Comparison of ENCODE assay signal across 8 mouse cellular contexts in genomic region chr9:50603998-50604324, GRCm38 (mm10). TPM values are rescaled to one million over a fixed set of nuclear protein-coding genes. Genes with fewer than 3 reads are reported as not detected.
DNase-seq lines count a peak whose midpoint lies in the region; ATAC-seq and TF ChIP-seq lines count a peak whose summit lies in the region.

No protein-coding gene starts in this region.

- peak; percentile 90 for ATAC-seq in lung, embryonic 15.5 days (ENCODE audit: borderline replicate concordance, extremely low read depth, low FRiP score, low TSS enrichment)
- ATAC-seq in embryonic facial prominence, embryonic 15.5 days (ENCODE audit: insufficient number of reproducible peaks, low FRiP score, low TSS enrichment, low read depth), result peak; percentile 78
- ATAC-seq in intestine, postnatal 0 days, result peak; percentile 72
- ATAC-seq in neural tube, embryonic 14.5 days (ENCODE audit: low read depth), result peak; percentile 90
- ATAC-seq in megakaryocyte progenitor cell, adult 5-6 weeks (replicated peaks; ENCODE audit: poor library complexity), result no peak; the same call in 1 of the 2 replicates

- H3K4me3 ChIP-seq in lung, embryonic 15.5 days, result peak overlapping the region; percentile 94
- peak overlapping the region; percentile 72 for H3K4me3 ChIP-seq in embryonic facial prominence, embryonic 15.5 days (replicated peaks)
- H3K4me3 ChIP-seq in intestine, postnatal 0 days (ENCODE audit: low read depth, low read length), result peak overlapping the region; percentile 71
- H3K4me3 ChIP-seq in neural tube, embryonic 14.5 days (ENCODE audit: low read depth, low read length), result peak overlapping the region; percentile 86

- peak overlapping the region; percentile 90 for H3K27ac ChIP-seq in lung, embryonic 15.5 days
- peak overlapping the region; percentile 85 for H3K27ac ChIP-seq in embryonic facial prominence, embryonic 15.5 days (replicated peaks)
- H3K27ac ChIP-seq in intestine, postnatal 0 days (ENCODE audit: low read depth, low read length), result peak overlapping the region; percentile 96
- peak overlapping the region; percentile 75 for H3K27ac ChIP-seq in neural tube, embryonic 14.5 days (ENCODE audit: low read depth, low read length)

- H3K9ac ChIP-seq in lung, embryonic 15.5 days, result peak overlapping the region; percentile 87
- H3K9ac ChIP-seq in embryonic facial prominence, embryonic 15.5 days, result peak overlapping the region; percentile 73
- H3K9ac ChIP-seq in intestine, postnatal 0 days (ENCODE audit: low read depth, low read length), result peak overlapping the region; percentile 75
- H3K9ac ChIP-seq in neural tube, embryonic 14.5 days (replicated peaks; ENCODE audit: low read depth, low read length), result peak overlapping the region; percentile 64

- H3K4me2 ChIP-seq in lung, embryonic 15.5 days, result peak overlapping the region; percentile 84
- H3K4me2 ChIP-seq in embryonic facial prominence, embryonic 15.5 days (replicated peaks), result peak overlapping the region; percentile 80
- peak overlapping the region; percentile 84 for H3K4me2 ChIP-seq in intestine, postnatal 0 days (replicated peaks; ENCODE audit: low read depth)
- peak overlapping the region; percentile 69 for H3K4me2 ChIP-seq in neural tube, embryonic 14.5 days (ENCODE audit: low read depth, low read length)

- H3K36me3 ChIP-seq in lung, embryonic 15.5 days, result peaks cover 48% of the 10 kb centered on the region
- H3K36me3 ChIP-seq in embryonic facial prominence, embryonic 15.5 days, result peaks cover 37% of the 10 kb centered on the region
- peaks cover 41% of the 10 kb centered on the region for H3K36me3 ChIP-seq in intestine, postnatal 0 days (ENCODE audit: control insufficient read depth, insufficient read depth)
- peaks cover 24% of the 10 kb centered on the region for H3K36me3 ChIP-seq in neural tube, embryonic 14.5 days (ENCODE audit: control insufficient read depth, insufficient read depth, low read length)

- TF ChIP-seq CTCF in intestine, postnatal 0 days (IDR thresholded peaks at IDR 0.05; ENCODE audit: low read depth), result peak; percentile 59

- DNase-seq in lung, postnatal 25 days (ENCODE audit: low spot score), result no peak
- no peak for DNase-seq in adrenal gland, postnatal 10 days
- DNase-seq in adrenal gland, postnatal 4 days (ENCODE audit: low spot score in 2 of 2), result no peak

- 0% methylated on average over 24 of the region's 24 CpGs for WGBS in lung, embryonic 15.5 days
- under 1% methylated on average over 24 of the region's 24 CpGs for WGBS in embryonic facial prominence, embryonic 15.5 days
- WGBS in intestine, postnatal 0 days, result under 1% methylated on average over 24 of the region's 24 CpGs
- 0% methylated on average over 24 of the region's 24 CpGs for WGBS in neural tube, embryonic 14.5 days

- H3K4me1 ChIP-seq in lung, embryonic 15.5 days, result peaks cover 23% of the 10 kb centered on the region
- H3K4me1 ChIP-seq in embryonic facial prominence, embryonic 15.5 days, result peaks cover 25% of the 10 kb centered on the region
- H3K4me1 ChIP-seq in intestine, postnatal 0 days (replicated peaks; ENCODE audit: control insufficient read depth, insufficient read depth, low read length), result 0 out of 2 replicates have a peak, but pooled peaks cover 8% of the 10 kb centered on the region
- peaks cover 18% of the 10 kb centered on the region for H3K4me1 ChIP-seq in neural tube, embryonic 14.5 days (ENCODE audit: control insufficient read depth, insufficient read depth, low read length)

- H3K9me3 ChIP-seq in lung, embryonic 15.5 days, result no peaks in the 10 kb centered on the region
- H3K9me3 ChIP-seq in embryonic facial prominence, embryonic 15.5 days (replicated peaks), result no peaks in the 10 kb centered on the region
- H3K9me3 ChIP-seq in intestine, postnatal 0 days (ENCODE audit: control insufficient read depth), result no peaks in the 10 kb centered on the region
- no peaks in the 10 kb centered on the region for H3K9me3 ChIP-seq in neural tube, embryonic 14.5 days (ENCODE audit: control insufficient read depth, low read length)

- H3K27me3 ChIP-seq in lung, embryonic 15.5 days, result no peaks in the 10 kb centered on the region
- no peaks in the 10 kb centered on the region for H3K27me3 ChIP-seq in embryonic facial prominence, embryonic 15.5 days
- H3K27me3 ChIP-seq in intestine, postnatal 0 days (replicated peaks; ENCODE audit: control insufficient read depth, insufficient read depth, low read length), result no peaks in the 10 kb centered on the region
- H3K27me3 ChIP-seq in neural tube, embryonic 14.5 days (ENCODE audit: control insufficient read depth, insufficient read depth, low read length), result no peaks in the 10 kb centered on the region

RNA-seq across cellular contexts. Expression of gene Timm8b, which starts 0.3 kb away (rescaled TPM):
- 176 and 188 TPM in 2 replicates for polyA plus RNA-seq in lung, embryonic 15.5 days (2015; fragmentation: Nextera tagmentation; extraction: Ambion mirVana)
- polyA plus RNA-seq in embryonic facial prominence, embryonic 15.5 days (2015; fragmentation: Nextera tagmentation; extraction: Ambion mirVana), result 208 and 217 TPM in 2 replicates
- polyA plus RNA-seq in intestine, postnatal 0 days (2015; fragmentation: Nextera tagmentation; extraction: Ambion mirVana), result 387 and 412 TPM in 2 replicates
- polyA plus RNA-seq in neural tube, embryonic 14.5 days (2014; fragmentation: Nextera tagmentation; extraction: Ambion mirVana), result 375 and 448 TPM in 2 replicates
- total RNA-seq in adrenal gland, postnatal 10 days (2021), result 100 to 1,000 TPM; 164 to 170 TPM
- 109 and 110 TPM in 2 replicates for total RNA-seq in megakaryocyte progenitor cell, adult 5-6 weeks (2015)
- 183 and 233 TPM in 2 replicates for total RNA-seq in megakaryocyte progenitor cell, adult 5-6 weeks (2017)
- 100 to 1,000 TPM; 134 to 149 TPM for total RNA-seq in adrenal gland, postnatal 4 days (2021)

RNA-seq across cellular contexts. Expression of gene Sdhd, which starts 0.3 kb away (rescaled TPM):
- polyA plus RNA-seq in lung, embryonic 15.5 days (2015; fragmentation: Nextera tagmentation; extraction: Ambion mirVana), result 305 and 310 TPM in 2 replicates
- polyA plus RNA-seq in embryonic facial prominence, embryonic 15.5 days (2015; fragmentation: Nextera tagmentation; extraction: Ambion mirVana), result 249 TPM in 2 replicates
- 738 and 800 TPM in 2 replicates for polyA plus RNA-seq in intestine, postnatal 0 days (2015; fragmentation: Nextera tagmentation; extraction: Ambion mirVana)
- 257 and 294 TPM in 2 replicates for polyA plus RNA-seq in neural tube, embryonic 14.5 days (2014; fragmentation: Nextera tagmentation; extraction: Ambion mirVana)
- total RNA-seq in adrenal gland, postnatal 10 days (2021), result 100 to 1,000 TPM; 628 to 725 TPM
- 252 and 258 TPM in 2 replicates for total RNA-seq in megakaryocyte progenitor cell, adult 5-6 weeks (2015)
- 194 and 222 TPM in 2 replicates for total RNA-seq in megakaryocyte progenitor cell, adult 5-6 weeks (2017)
- total RNA-seq in adrenal gland, postnatal 4 days (2021), result 100 to 1,000 TPM; 252 to 272 TPM

RNA-seq across cellular contexts. Expression of gene Pih1d2, which starts 13.2 kb away (rescaled TPM):
- 5.5 and 7.1 TPM in 2 replicates for polyA plus RNA-seq in lung, embryonic 15.5 days (2015; fragmentation: Nextera tagmentation; extraction: Ambion mirVana)
- 8.8 and 12.8 TPM in 2 replicates for polyA plus RNA-seq in embryonic facial prominence, embryonic 15.5 days (2015; fragmentation: Nextera tagmentation; extraction: Ambion mirVana)
- 0.88 and 1.6 TPM in 2 replicates for polyA plus RNA-seq in intestine, postnatal 0 days (2015; fragmentation: Nextera tagmentation; extraction: Ambion mirVana)
- 4.4 and 5.5 TPM in 2 replicates for polyA plus RNA-seq in neural tube, embryonic 14.5 days (2014; fragmentation: Nextera tagmentation; extraction: Ambion mirVana)
- total RNA-seq in adrenal gland, postnatal 10 days (2021), result 1 to 10 TPM; 1.1 to 1.8 TPM
- total RNA-seq in megakaryocyte progenitor cell, adult 5-6 weeks (2015), result 2.4 and 3.0 TPM in 2 replicates
- 1.9 and 2.9 TPM in 2 replicates for total RNA-seq in megakaryocyte progenitor cell, adult 5-6 weeks (2017)
- total RNA-seq in adrenal gland, postnatal 4 days (2021), result 1 to 10 TPM; 2.9 to 3.7 TPM

RNA-seq across cellular contexts. Expression of gene Nkapd1, which starts 13.3 kb away (rescaled TPM):
- polyA plus RNA-seq in lung, embryonic 15.5 days (2015; fragmentation: Nextera tagmentation; extraction: Ambion mirVana), result 19.1 and 21.6 TPM in 2 replicates
- 23.1 and 25.2 TPM in 2 replicates for polyA plus RNA-seq in embryonic facial prominence, embryonic 15.5 days (2015; fragmentation: Nextera tagmentation; extraction: Ambion mirVana)
- polyA plus RNA-seq in intestine, postnatal 0 days (2015; fragmentation: Nextera tagmentation; extraction: Ambion mirVana), result 13.9 and 14.6 TPM in 2 replicates
- polyA plus RNA-seq in neural tube, embryonic 14.5 days (2014; fragmentation: Nextera tagmentation; extraction: Ambion mirVana), result 21.9 and 24.5 TPM in 2 replicates
- total RNA-seq in adrenal gland, postnatal 10 days (2021), result 10 to 100 TPM; 20.6 to 24.6 TPM
- 43.1 and 44.6 TPM in 2 replicates for total RNA-seq in megakaryocyte progenitor cell, adult 5-6 weeks (2015)
- total RNA-seq in megakaryocyte progenitor cell, adult 5-6 weeks (2017), result 42.8 and 68.2 TPM in 2 replicates
- 10 to 100 TPM; 36.8 to 38.8 TPM for total RNA-seq in adrenal gland, postnatal 4 days (2021)

RNA-seq across cellular contexts. Expression of gene Tex12, which starts 42.8 kb away (rescaled TPM):
- not detected in 2 replicates for polyA plus RNA-seq in lung, embryonic 15.5 days (2015; fragmentation: Nextera tagmentation; extraction: Ambion mirVana)
- polyA plus RNA-seq in embryonic facial prominence, embryonic 15.5 days (2015; fragmentation: Nextera tagmentation; extraction: Ambion mirVana), result not detected in 2 replicates
- 0.43 and 0.65 TPM in 2 replicates for polyA plus RNA-seq in intestine, postnatal 0 days (2015; fragmentation: Nextera tagmentation; extraction: Ambion mirVana)
- polyA plus RNA-seq in neural tube, embryonic 14.5 days (2014; fragmentation: Nextera tagmentation; extraction: Ambion mirVana), result 0.24 TPM in 1 of 2 replicates, not detected in the other
- total RNA-seq in adrenal gland, postnatal 10 days (2021), result not detected
- not detected in 2 replicates for total RNA-seq in megakaryocyte progenitor cell, adult 5-6 weeks (2015)
- not detected in 2 replicates for total RNA-seq in megakaryocyte progenitor cell, adult 5-6 weeks (2017)
- total RNA-seq in adrenal gland, postnatal 4 days (2021), result not detected
